Mouse (Mus musculus) liver, adult 2 months (tissue): Measurements from ENCODE around the gene Rex1bd.
A peak's percentile ranks its signal among the peaks of the same experiment; 100 is the strongest.

Source experiments
- CTCF ChIP-seq: fragments of 200-500 bp; IDR thresholded peaks from 2 replicates; pipeline ENCODE4 v1.5.1; 2011; ENCODE audit warnings: low read depth, low read length, control low read depth
- POLR2A ChIP-seq: fragments of 200-500 bp; IDR thresholded peaks from 2 replicates; pipeline ENCODE4 v1.6.1; 2011; ENCODE audit warnings: low read length, control low read depth; ENCODE audit not compliant: insufficient read depth; ENCODE audit errors: extremely low read depth

GRCm38 (mm10) chr8:70510228-70510915 is 3.8 kb upstream of the Rex1bd start, which contains the start of gene Uba52:
- TF ChIP-seq CTCF = no peak
- peak; percentile 80 for TF ChIP-seq POLR2A
